Mouse (Mus musculus): ENCODE data around the gene Folr1. TPM values are rescaled to one million over a fixed set of nuclear protein-coding genes. Genes with fewer than 3 reads are reported as not detected.

Folr1 gene
- polyA plus RNA-seq, 1 experiment = 0.67 TPM

DNA sequence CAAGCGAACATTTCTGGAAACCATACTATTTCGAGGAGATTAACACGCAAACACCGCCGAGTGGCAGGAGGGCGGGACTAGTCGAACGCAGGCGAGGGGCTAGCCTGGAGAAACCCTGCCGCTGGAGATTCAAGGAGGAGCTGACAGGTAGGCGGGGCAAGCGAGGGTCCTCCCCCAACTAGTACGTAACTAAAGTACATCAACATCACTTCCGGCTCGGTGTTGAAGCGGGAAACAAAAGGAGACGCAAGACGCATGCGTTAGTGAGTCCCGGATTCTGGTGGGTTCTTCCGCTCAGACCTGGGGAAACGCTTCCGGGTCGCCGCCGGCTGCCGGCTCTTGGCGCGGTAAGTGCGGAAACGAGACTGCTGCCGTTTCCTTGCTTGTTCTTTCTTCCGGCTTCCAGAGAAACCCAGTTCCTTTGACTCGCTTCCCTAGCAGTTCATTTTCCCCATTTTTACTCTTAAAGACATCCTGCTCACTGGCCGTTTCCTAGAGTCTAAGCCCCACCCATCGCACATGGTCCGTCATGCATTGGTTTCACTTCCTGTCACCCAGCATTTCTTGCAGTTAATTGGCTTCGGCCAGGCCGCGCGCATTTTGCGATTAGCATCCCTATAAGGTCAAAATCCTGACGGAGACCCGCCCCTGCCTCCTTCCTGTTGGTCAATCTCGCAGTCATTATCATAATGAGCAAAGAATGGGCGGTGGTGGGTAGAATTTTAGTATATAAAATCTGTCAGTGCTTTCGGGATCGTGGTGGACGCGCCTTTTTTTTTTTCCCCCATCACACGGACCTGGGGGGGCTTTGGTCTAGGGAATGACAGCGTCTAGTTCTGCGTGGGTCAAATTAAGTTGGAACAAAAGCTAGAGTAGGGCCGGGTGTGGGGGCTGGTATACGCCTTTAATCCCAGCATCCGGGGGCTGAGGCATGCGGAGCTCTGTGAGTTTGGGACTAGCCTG lies 25.8 kb upstream of the Folr1 start:
- TF ChIP-seq MAX (IDR thresholded peaks at IDR 0.05) (peak; percentile 95), USF1 (IDR thresholded peaks at IDR 0.05; ENCODE audit: low read depth) (peak; percentile 37), CEBPB (IDR thresholded peaks at IDR 0.05; ENCODE audit: low read depth) (no peak), MYOD1 (IDR thresholded peaks at IDR 0.05; ENCODE audit: control insufficient read depth, insufficient read length, low read depth) (no peak)
- Histone ChIP-seq H3K79me3 (ENCODE audit: low read depth) (no peaks in the 10 kb centered on the region), H3K27me3 (ENCODE audit: control insufficient read depth, insufficient read depth, insufficient read length) (no peaks in the 10 kb centered on the region), H3K36me3 (ENCODE audit: control insufficient read depth, insufficient read depth) (no peaks in the 10 kb centered on the region), H3K79me2 (ENCODE audit: control insufficient read depth, insufficient read depth) (no peaks in the 10 kb centered on the region), H3ac (ENCODE audit: control insufficient read depth, insufficient read length, low read depth) (peak overlapping the region; percentile 87), H3K4me3 (ENCODE audit: insufficient read depth, poor library complexity, severe bottlenecking) (peak overlapping the region; percentile 38)

DNA sequence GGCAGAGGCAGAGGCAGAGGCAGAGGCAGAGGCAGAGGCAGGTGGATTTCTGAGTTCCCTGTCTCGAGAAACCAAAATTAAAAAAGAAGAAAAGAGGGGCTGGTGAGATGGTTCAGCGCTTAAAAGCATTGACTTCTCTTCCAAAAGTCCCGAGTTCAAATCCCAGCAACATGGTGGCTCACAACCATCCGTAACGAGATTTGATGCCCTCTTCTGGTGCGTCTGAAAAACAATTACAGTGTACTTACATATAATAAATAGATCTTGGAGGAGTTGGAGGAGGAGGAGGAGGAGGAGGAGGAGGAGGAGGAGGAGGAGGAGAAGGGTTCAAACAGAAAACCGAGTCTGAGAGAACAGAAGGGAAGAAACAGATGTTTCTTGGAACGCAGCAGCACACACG lies 25.1 kb upstream of the Folr1 start:
- H3K27me3 ChIP-seq (ENCODE audit: control insufficient read depth, insufficient read depth, insufficient read length) = no peaks in the 10 kb centered on the region
- no peaks in the 10 kb centered on the region for H3K36me3 ChIP-seq (ENCODE audit: control insufficient read depth, insufficient read depth)
- TF ChIP-seq FOSL1 (IDR thresholded peaks at IDR 0.05; ENCODE audit: insufficient read depth, low read length, poor library complexity, severe bottlenecking) = no peak
- H3K79me3 ChIP-seq (ENCODE audit: low read depth) = no peaks in the 10 kb centered on the region
- H3K79me2 ChIP-seq (ENCODE audit: control insufficient read depth, insufficient read depth) = no peaks in the 10 kb centered on the region
- H3ac ChIP-seq (ENCODE audit: control insufficient read depth, insufficient read length, low read depth) = peak overlapping the region; percentile 55
- H3K4me3 ChIP-seq (ENCODE audit: insufficient read depth, poor library complexity, severe bottlenecking) = peak overlapping the region; percentile 38

DNA sequence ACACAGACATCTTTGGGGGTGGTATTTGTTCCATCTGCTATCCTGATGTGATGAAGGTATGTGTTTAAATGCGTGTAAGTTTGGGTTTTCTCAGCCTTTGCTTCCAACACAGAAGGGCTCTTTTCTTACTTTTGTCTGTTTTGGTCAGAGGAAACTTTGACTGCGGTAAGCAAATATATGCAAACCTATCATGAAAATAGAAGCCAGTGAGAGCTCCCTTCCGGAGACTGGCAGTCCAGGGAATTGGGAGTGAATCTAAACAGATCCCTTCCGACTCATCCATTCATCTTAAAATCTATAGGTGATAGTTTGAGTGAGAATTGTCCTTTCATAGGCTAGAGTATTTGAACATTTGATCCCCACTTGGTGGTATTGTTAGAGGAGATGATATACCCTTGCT lies 17.9 kb upstream of the Folr1 start:
- no peak overlapping the region for H3K4me3 ChIP-seq (ENCODE audit: insufficient read depth, poor library complexity, severe bottlenecking)
- H3K79me3 ChIP-seq (ENCODE audit: low read depth) = no peaks in the 10 kb centered on the region
- H3K79me2 ChIP-seq (ENCODE audit: control insufficient read depth, insufficient read depth) = no peaks in the 10 kb centered on the region
- no peaks in the 10 kb centered on the region for H3K27me3 ChIP-seq (ENCODE audit: control insufficient read depth, insufficient read depth, insufficient read length)
- H3K36me3 ChIP-seq (ENCODE audit: control insufficient read depth, insufficient read depth) = no peaks in the 10 kb centered on the region
- H3ac ChIP-seq (ENCODE audit: control insufficient read depth, insufficient read length, low read depth) = no peak overlapping the region
- TF ChIP-seq MYOG (IDR thresholded peaks at IDR 0.05; ENCODE audit: control insufficient read depth, extremely low read depth, insufficient read length) (no peak), CTCF (IDR thresholded peaks at IDR 0.05; ENCODE audit: control insufficient read depth, insufficient read depth, insufficient read length) (no peak), MAX (IDR thresholded peaks at IDR 0.05) (no peak), CEBPB (IDR thresholded peaks at IDR 0.05; ENCODE audit: low read depth) (no peak), USF1 (IDR thresholded peaks at IDR 0.05; ENCODE audit: low read depth) (no peak), MYOD1 (IDR thresholded peaks at IDR 0.05; ENCODE audit: control insufficient read depth, insufficient read length, low read depth) (no peak), FOSL1 (IDR thresholded peaks at IDR 0.05; ENCODE audit: insufficient read depth, low read length, poor library complexity, severe bottlenecking) (no peak)

DNA sequence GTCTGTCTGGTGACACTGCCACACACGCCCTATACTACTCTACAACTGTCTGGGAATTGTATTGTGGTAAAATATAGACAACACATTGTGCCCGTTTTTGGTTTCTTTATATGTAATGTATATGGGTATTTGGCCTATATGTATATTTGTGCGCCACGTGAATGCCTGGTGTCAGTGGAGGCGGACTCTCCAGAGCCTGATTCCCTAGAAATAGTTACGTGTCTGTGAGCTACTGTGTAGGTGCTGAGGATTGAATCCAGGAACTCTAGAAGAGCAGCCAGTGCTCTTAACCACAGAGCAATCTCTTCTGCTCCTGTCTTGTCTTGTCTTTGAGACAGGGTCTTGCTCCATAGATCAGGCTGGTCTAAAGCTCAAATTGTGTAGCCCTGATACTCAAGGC lies 15.7 kb upstream of the Folr1 start:
- Histone ChIP-seq H3K36me3 (ENCODE audit: control insufficient read depth, insufficient read depth) (no peaks in the 10 kb centered on the region), H3K79me2 (ENCODE audit: control insufficient read depth, insufficient read depth) (no peaks in the 10 kb centered on the region), H3K79me3 (ENCODE audit: low read depth) (no peaks in the 10 kb centered on the region), H3K27me3 (ENCODE audit: control insufficient read depth, insufficient read depth, insufficient read length) (no peaks in the 10 kb centered on the region), H3ac (ENCODE audit: control insufficient read depth, insufficient read length, low read depth) (no peak overlapping the region), H3K4me3 (ENCODE audit: insufficient read depth, poor library complexity, severe bottlenecking) (no peak overlapping the region)
- no peak for TF ChIP-seq MYOD1 (IDR thresholded peaks at IDR 0.05; ENCODE audit: control insufficient read depth, insufficient read length, low read depth)
- no peak for TF ChIP-seq CEBPB (IDR thresholded peaks at IDR 0.05; ENCODE audit: low read depth)
- TF ChIP-seq USF1 (IDR thresholded peaks at IDR 0.05; ENCODE audit: low read depth) = no peak
- no peak for TF ChIP-seq MAX (IDR thresholded peaks at IDR 0.05)
- TF ChIP-seq FOSL1 (IDR thresholded peaks at IDR 0.05; ENCODE audit: insufficient read depth, low read length, poor library complexity, severe bottlenecking) = no peak
- no peak for TF ChIP-seq CTCF (IDR thresholded peaks at IDR 0.05; ENCODE audit: control insufficient read depth, insufficient read depth, insufficient read length)
- TF ChIP-seq MYOG (IDR thresholded peaks at IDR 0.05; ENCODE audit: control insufficient read depth, extremely low read depth, insufficient read length) = no peak

DNA sequence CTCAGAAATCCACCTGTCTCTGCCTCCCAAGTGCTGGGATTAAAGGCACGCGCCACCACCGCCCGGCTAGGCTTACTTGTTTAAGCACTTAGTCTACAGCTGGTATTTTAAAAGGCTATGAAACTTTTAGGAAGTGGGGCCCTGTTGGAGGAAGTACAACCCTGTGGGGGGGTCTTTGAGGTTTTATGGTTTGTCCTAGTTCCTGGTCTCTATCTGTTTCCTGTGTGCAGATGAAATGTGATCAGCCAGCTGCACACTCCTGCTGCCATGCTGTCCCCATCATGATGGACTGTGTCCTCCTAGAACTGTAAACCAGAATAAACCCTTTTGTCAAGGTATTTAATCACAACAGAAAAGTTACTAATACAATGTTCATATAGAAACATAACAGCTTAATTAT lies 13.6 kb upstream of the Folr1 start:
- no peaks in the 10 kb centered on the region for H3K79me2 ChIP-seq (ENCODE audit: control insufficient read depth, insufficient read depth)
- no peak overlapping the region for H3K4me3 ChIP-seq (ENCODE audit: insufficient read depth, poor library complexity, severe bottlenecking)
- TF ChIP-seq FOSL1 (IDR thresholded peaks at IDR 0.05; ENCODE audit: insufficient read depth, low read length, poor library complexity, severe bottlenecking) (no peak), USF1 (IDR thresholded peaks at IDR 0.05; ENCODE audit: low read depth) (no peak), MYOD1 (IDR thresholded peaks at IDR 0.05; ENCODE audit: control insufficient read depth, insufficient read length, low read depth) (no peak), CEBPB (IDR thresholded peaks at IDR 0.05; ENCODE audit: low read depth) (no peak), CTCF (IDR thresholded peaks at IDR 0.05; ENCODE audit: control insufficient read depth, insufficient read depth, insufficient read length) (no peak), MAX (IDR thresholded peaks at IDR 0.05) (no peak), MYOG (IDR thresholded peaks at IDR 0.05; ENCODE audit: control insufficient read depth, extremely low read depth, insufficient read length) (no peak)
- no peak overlapping the region for H3ac ChIP-seq (ENCODE audit: control insufficient read depth, insufficient read length, low read depth)
- H3K36me3 ChIP-seq (ENCODE audit: control insufficient read depth, insufficient read depth) = no peaks in the 10 kb centered on the region
- H3K27me3 ChIP-seq (ENCODE audit: control insufficient read depth, insufficient read depth, insufficient read length) = no peaks in the 10 kb centered on the region
- H3K79me3 ChIP-seq (ENCODE audit: low read depth) = no peaks in the 10 kb centered on the region
